Mouse (Mus musculus) erythroblast, embryonic 14.5 days (primary cell): Measurements from ENCODE around the gene Notch4. TPM values are rescaled to one million over a fixed set of nuclear protein-coding genes. Genes with fewer than 3 reads are reported as not detected.

Experiments
- H3K27me3 ChIP-seq: 2 replicates; pipeline ENCODE4 v1.6.1; 2012; ENCODE audit warnings: inconsistent platforms; ENCODE audit not compliant: control insufficient read depth
- H3K36me3 ChIP-seq: 2 replicates; pipeline ENCODE4 v1.6.1; 2012; ENCODE audit warnings: mild to moderate bottlenecking, inconsistent platforms; ENCODE audit not compliant: control insufficient read depth
- H3K4me1 ChIP-seq: 2 replicates; pipeline ENCODE4 v1.6.1; 2012; ENCODE audit warnings: inconsistent platforms; ENCODE audit not compliant: control insufficient read depth
- H3K4me3 ChIP-seq: replicated peaks from 2 replicates; pipeline ENCODE3; 2012; ENCODE audit warnings: moderate library complexity, mild to moderate bottlenecking, inconsistent platforms
- H3K9me3 ChIP-seq: 2 replicates; pipeline ENCODE4 v1.6.1; 2012; ENCODE audit warnings: low read length, inconsistent platforms, mixed read lengths; ENCODE audit not compliant: control insufficient read depth
- GATA1 ChIP-seq: IDR thresholded peaks from 2 replicates; pipeline ENCODE4 v1.6.1; 2012; ENCODE audit warnings: low read length, inconsistent platforms, mixed read lengths
- TAL1 ChIP-seq: IDR thresholded peaks from 3 replicates; pipeline ENCODE4 v1.6.1; 2012; ENCODE audit warnings: low read length, inconsistent platforms, mixed read lengths
- polyA plus RNA-seq: library from polyadenylated mRNA; stranded (reverse); fragments of >175 nt; gene quantifications from 2 replicates; pipeline ENCODE4 v1.2.3, GENCODE M21; 2012

Notch4 gene
- polyA plus RNA-seq, 1 experiment, result 0.17 TPM

DNA sequence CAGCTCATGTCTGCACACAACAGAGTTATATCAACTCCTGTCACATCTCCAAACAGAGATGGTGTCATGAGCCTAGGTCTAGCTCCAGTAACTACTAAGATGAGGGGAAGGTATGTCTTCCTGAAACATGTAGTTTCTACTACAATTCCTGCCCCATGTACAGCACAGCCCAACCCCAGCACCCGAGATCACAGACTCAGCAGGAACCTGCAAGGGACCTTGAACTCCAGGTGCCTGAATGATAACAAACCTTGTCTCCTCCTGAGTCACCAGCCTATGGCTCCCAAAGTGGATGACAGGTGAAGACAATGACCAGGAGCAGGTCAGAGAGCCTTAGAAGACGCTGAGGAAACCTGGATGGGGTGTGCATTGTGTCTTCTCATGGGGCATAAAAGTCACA lies 14.2 kb upstream of the Notch4 start:
- no peaks in the 10 kb centered on the region for H3K9me3 ChIP-seq
- no peaks in the 10 kb centered on the region for H3K27me3 ChIP-seq
- H3K36me3 ChIP-seq, result no peaks in the 10 kb centered on the region
- no peak for TF ChIP-seq GATA1
- TF ChIP-seq TAL1, result no peak
- no peak overlapping the region for H3K4me3 ChIP-seq
- no peaks in the 10 kb centered on the region for H3K4me1 ChIP-seq

DNA sequence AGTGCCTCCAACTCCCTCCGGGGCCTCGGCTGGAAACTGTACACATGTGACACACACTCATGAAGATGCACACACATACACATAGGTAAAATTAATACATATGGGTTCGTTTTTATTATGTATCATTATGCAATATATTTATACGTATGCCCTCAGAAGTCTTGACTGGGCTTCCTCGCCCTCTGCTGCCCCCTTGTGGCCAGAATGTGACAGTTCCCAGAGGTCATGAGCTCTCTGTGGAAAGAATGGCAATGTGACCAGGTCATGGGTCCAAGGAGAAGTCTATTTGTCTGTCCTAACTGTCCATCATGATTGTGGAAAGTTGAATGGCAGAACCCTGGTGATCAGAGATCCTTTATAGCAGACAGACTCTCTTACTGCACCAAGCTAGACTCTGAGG lies 8.6 kb upstream of the Notch4 start:
- Histone ChIP-seq H3K4me1 (peaks cover 10% of the 10 kb centered on the region), H3K9me3 (no peaks in the 10 kb centered on the region), H3K27me3 (no peaks in the 10 kb centered on the region), H3K36me3 (no peaks in the 10 kb centered on the region), H3K4me3 (no peak overlapping the region)
- TF ChIP-seq TAL1, result no peak

DNA sequence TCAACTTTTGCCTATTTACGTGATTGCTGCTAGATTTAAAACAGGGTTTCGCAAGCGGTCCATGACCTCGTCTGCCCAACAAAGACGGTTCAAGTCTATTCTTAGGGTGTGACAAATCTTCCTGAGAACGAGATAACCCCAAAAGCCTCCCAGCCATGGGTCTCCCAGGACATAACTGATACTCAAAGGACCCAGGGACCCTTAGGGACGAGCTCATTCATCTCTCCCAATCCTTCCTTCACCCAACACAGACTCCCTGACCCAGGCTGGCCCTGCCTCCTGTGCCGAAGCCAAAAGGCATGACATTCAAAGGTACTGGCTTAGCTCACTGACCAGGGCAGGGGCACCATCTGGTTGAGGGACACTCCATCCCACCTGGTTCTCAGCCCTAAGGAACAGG lies 7.7 kb upstream of the Notch4 start:
- Histone ChIP-seq H3K27me3 (no peaks in the 10 kb centered on the region), H3K4me3 (no peak overlapping the region), H3K36me3 (no peaks in the 10 kb centered on the region), H3K4me1 (peaks cover 17% of the 10 kb centered on the region), H3K9me3 (no peaks in the 10 kb centered on the region)
- TF ChIP-seq TAL1 (no peak), GATA1 (no peak)

DNA sequence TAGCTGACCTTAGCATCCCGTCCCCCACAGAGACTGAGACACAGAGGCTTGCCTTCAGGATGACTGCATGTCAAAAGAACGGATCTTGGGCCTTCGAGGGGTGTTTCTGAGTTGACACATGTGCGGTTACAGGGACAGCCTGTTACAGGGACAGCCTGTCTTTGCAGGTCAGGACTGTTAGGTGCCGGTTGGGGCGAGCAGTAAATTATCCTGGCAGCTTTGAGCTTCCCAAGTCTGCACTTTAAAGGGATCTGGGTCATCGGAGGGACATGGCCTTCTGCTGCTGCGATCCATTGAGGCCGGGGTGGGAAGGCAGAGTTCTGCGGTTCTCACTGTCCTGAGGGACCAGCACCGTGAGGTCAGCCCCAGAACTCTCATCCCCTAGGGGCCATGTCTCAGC lies 6.7 kb upstream of the Notch4 start:
- H3K36me3 ChIP-seq, result no peaks in the 10 kb centered on the region
- peaks cover 18% of the 10 kb centered on the region for H3K4me1 ChIP-seq
- TF ChIP-seq TAL1, result no peak
- no peak for TF ChIP-seq GATA1
- no peaks in the 10 kb centered on the region for H3K9me3 ChIP-seq
- H3K4me3 ChIP-seq, result no peak overlapping the region
- H3K27me3 ChIP-seq, result no peaks in the 10 kb centered on the region

GRCm38 (mm10) chr17:34559116-34559515 lies 5.0 kb upstream of the Notch4 start:
- Histone ChIP-seq H3K27me3 (peaks cover under 1% of the 10 kb centered on the region; the same call in 1 of the 2 replicates), H3K4me1 (peaks cover 21% of the 10 kb centered on the region), H3K4me3 (no peak overlapping the region), H3K36me3 (no peaks in the 10 kb centered on the region), H3K9me3 (no peaks in the 10 kb centered on the region)
- TF ChIP-seq GATA1, result no peak
- TF ChIP-seq TAL1, result no peak

- no peaks in the 10 kb centered on the region for H3K9me3 ChIP-seq
- H3K36me3 ChIP-seq, result no peaks in the 10 kb centered on the region
- no peak overlapping the region for H3K4me3 ChIP-seq
- H3K27me3 ChIP-seq, result peaks cover 6% of the 10 kb centered on the region
- TF ChIP-seq GATA1 (no peak), TAL1 (no peak)
- H3K4me1 ChIP-seq, result peaks cover 22% of the 10 kb centered on the region
Observed at GRCm38 (mm10) chr17:34559895-34560294, 4.2 kb upstream of the Notch4 start.

GRCm38 (mm10) chr17:34560438-34560837 lies 3.6 kb upstream of the Notch4 start:
- TF ChIP-seq TAL1, result no peak
- no peak for TF ChIP-seq GATA1
- peaks cover 10% of the 10 kb centered on the region for H3K27me3 ChIP-seq
- peaks cover 22% of the 10 kb centered on the region for H3K4me1 ChIP-seq
- H3K36me3 ChIP-seq, result no peaks in the 10 kb centered on the region
- H3K4me3 ChIP-seq, result no peak overlapping the region
- no peaks in the 10 kb centered on the region for H3K9me3 ChIP-seq

GRCm38 (mm10) chr17:34561200-34561599 lies 2.9 kb upstream of the Notch4 start:
- no peak for TF ChIP-seq TAL1
- TF ChIP-seq GATA1, result no peak
- Histone ChIP-seq H3K27me3 (peaks cover 17% of the 10 kb centered on the region), H3K4me1 (peaks cover 22% of the 10 kb centered on the region), H3K36me3 (no peaks in the 10 kb centered on the region), H3K4me3 (no peak overlapping the region), H3K9me3 (no peaks in the 10 kb centered on the region)

DNA sequence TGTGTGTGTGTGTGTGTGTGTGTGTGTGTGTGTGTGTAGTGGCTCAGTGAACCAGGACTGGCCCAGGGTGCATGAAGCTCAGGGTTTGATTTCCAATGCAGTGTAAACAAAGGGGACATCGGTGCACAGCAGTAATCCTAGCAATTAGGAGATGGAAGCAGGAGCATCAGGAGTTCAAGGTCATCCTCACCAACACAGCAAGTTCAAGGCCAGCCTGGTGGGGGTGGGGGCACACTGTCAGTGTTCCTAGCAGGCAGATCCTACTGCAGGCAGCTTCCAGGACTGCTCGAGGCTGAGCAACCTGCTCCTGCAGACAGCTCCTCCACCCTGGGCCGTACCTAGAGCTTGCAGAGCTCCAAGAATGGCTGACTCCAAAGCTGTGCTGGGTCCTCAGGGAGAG lies 1.5 kb upstream of the Notch4 start:
- H3K27me3 ChIP-seq, result peaks cover 20% of the 10 kb centered on the region
- TF ChIP-seq GATA1 (no peak), TAL1 (no peak)
- H3K36me3 ChIP-seq, result no peaks in the 10 kb centered on the region
- H3K9me3 ChIP-seq, result no peaks in the 10 kb centered on the region
- no peak overlapping the region for H3K4me3 ChIP-seq
- peaks cover 22% of the 10 kb centered on the region for H3K4me1 ChIP-seq

DNA sequence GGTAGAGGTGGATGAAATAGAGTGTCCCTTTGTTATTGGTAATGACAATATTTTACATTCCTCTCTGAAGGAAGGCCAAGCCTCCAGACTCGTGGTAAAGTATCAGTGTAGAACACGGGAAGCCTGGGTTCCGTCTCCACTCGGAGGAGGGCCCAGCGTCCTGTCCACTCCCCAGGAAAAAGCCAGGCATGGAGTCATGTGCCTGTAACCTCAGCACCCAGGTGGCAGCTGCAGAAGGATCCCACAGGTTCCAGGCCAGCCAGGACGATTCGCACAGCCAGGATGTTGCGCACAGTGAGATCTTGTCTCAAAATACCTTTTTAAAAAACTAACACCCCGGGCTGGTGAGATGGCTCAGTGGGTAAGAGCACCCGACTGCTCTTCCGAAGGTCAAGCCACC lies 714 bp upstream of the Notch4 start:
- Histone ChIP-seq H3K9me3 (no peaks in the 10 kb centered on the region), H3K4me1 (peaks cover 22% of the 10 kb centered on the region), H3K4me3 (no peak overlapping the region), H3K27me3 (peaks cover 23% of the 10 kb centered on the region), H3K36me3 (no peaks in the 10 kb centered on the region)
- TF ChIP-seq GATA1, result no peak
